Mouse (Mus musculus) spleen, postnatal 10 days (tissue): ENCODE measurements around the gene Cyct.

Source experiments
- DNase-seq, 2 experiments: peaks; one replicate each; pipeline ENCODE4 v3.0.0; 2021 to 2022; ENCODE audit warnings: low spot score in 2 of 2

The Cyct gene

DNA sequence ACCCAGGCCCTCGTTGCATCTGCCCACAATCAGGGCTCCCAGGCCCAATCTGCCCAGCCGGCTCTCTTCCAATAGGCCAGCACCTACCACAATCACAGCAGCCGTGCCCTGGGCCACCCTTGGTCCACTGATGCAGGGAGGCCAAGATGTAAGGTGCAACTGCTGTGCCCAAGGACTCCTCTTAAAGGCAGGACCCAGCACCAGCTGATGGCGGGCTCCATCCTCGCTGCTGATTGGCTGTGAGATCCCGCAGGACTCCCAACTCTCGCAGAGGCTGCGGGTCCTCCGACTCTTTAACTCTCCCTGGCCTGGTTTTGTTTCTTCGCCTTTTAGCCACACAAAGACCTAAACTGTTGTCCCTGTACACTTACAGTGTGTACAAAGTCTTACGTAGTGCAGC is at the start of gene Cyct:
Gene Cyct, minus strand, starts transcription at position 225 of the 400 bp plus-strand sequence.
- no peak for DNase-seq

DNA sequence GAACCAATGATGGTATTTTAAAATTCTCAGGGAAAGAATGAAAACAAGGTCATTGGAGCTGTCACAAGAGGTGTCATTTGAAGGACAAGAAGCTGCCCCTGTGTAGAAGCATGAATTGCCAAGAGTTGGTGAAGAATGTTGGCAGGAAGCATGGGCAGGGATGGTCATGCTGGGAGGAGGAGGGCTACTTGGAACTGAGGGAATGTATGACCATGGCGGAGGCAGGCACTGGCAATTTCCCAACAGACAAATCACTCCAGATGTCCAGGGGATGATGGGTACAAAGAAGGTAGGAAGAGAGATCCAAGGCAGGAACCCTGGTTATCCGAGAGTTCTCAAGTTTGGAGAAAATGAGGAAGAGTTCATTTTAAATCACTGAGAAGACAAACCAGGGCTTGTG is 49.7 kb upstream of the Cyct start:
- no peak for DNase-seq

DNA sequence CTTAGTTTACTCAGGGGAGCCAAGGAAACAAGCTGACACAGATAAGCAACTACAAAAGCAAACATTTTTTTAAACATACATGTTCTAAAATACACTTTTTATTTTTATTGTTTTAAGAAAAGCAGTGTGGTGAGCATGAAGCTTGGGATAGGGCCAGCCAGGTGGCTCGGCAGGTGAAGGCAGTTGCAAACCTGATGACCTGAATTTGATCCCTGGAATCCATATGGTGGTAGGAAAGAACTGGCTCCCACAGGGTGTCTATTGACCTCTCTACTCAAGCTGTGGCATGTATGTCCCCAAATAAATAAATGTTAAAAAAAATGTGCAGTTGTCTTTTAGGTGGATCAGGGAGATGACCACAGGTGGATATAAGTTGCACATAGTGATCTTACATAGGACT is 49.3 kb upstream of the Cyct start:
- DNase-seq, result no peak

DNA sequence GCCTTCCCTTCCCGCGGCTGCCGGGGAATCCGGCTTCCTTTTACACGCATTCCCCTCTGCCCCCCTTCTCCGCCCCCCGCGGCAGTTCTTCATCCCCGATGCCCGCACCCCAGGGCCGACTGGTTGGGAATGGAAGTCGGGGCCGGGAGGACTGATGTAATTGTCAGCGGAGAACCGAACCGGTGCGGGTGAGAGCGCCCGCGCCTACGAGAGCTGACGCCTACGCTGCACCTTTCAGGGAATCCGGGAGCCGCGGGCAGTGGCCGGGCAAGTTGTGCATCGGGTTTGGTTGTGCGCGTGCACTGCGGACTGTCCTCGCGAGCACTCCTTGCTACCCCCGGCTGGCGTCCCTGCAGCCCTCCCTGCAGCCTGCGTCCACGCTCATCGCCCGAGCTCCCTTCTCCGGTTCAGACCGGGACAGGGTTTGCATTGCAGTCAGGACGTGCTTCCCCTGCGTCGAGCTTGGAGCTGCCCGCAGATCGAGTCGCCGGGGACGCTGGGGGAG is 46.7 kb upstream of the Cyct start:
- peak; percentile 7 to 17 for DNase-seq

DNA sequence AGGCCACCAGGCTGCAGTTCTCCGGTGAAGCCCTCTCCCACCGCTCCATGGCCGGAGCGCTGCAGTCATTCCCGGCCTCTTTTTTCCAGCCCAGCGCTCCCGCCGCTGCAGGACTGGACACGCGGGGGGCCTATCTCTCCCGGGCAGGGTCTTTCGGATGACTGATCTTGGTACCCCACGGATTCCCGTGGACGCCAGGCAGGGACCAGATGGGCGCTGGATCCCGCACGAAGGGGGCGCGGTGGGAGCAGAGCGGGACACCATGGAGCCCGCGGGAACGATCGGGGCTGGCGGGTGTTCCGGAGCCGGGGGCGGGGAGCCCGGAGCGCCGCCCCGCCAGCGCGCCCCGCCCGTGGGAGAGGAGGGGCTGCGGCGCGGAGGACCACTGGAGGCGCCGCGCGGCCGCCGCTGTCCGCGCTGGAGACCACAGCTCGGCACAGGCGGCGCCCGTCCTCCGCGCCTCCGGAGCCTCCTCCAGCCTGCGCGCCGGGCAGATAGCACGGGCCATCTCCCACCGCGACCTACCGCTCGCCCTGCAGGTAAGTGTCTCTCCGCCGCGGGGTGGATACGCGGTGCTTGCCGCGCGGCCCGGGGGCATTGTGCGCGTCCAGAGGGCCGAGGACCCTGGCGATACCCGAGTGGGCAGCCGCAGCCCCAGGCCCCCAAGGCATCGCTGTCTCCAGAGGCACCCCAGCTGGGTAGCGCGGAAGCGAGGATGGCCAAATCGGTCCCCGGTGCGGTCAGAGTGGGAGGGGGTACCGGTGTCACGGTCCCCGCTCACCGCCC is 46.1 kb upstream of the Cyct start, which contains the start of gene Osbpl6:
Gene Osbpl6, plus strand, starts transcription at position 358 of the 786 bp plus-strand sequence.
- DNase-seq, result peak; percentile 8 to 20

DNA sequence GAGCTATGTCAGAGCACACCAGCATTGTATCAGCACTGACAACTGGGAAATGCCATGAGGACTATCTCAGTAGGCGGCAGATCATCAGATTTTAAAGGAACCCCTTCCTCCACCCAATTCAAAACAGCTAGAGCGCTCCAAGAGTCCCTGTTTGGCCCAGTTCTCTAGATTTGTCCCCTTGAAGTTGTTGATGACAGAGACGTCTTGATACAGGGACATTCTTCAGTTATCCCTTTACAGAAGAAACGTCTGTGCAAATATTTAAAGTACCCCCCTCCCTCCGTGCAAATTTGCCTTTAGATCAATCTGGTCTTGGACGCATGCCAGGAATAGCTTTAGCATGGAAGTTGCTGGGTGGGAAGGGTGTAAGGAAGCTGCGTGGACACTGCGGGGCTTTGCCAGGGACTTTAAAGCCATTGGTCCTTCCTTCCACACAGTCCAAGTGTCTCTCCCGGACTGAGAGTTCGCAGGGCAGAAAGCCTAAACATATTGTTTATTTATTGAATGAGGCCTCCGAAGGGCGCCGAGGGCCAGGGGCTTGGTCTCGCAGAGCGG is 45.4 kb upstream of the Cyct start:
- no peak for DNase-seq

DNA sequence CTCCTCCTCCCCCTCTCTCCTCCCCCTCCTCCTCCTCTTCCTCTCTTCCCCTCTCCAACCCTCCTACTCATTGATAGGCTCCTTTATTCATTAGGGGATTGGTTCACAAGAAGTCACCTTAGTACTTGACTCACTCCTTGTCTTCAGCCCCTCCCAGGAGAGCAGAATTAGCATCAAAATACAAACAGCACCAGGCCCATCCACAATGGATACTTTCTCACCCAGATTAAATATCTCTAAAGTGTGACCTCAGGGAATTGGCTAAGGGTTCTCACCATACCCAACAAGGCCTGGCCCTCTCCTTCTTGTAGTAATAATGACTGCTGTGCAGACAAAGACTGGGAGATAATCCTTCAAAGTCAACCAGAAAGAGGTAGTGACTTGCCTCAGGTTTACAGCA is 39.9 kb upstream of the Cyct start:
- DNase-seq, result no peak

DNA sequence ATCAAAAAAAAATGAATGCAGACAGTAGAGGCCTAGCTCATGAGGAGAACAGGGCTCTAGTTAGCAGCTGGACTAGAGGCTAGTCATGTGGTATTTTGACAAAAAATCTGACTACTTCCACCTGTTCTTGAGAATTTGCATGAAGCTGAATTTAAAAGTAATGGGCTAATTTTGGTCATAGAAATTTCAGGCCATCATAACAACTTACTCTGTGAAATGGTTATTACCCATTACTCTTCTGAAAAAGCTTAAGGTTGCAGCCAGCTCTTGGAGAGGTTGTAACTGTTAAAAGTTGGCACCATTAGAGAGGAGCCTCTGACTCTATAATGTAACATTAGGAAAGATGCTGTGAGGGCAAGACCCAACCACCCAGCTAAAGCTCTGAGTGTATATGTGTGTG is 26.3 kb upstream of the Cyct start:
- no peak for DNase-seq

DNA sequence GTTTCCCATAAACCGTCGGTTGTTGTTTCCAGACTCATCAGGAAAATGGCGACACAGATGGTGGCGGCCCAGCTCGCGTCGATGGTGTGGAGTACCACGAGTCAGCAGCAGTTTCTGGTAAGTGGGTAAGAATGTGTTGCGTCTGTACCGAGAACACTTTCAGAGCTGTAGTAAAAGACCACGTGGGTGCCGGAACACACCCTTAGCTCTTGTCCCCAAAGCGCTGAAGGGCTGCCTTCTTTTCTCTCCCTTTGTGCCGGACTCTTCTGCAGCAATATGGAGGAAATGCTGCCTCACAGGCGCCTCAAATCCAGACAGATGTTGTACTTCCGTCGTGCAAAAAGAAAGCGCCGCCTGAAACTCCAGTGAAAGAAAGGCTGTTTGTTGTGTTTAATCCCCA is 18.4 kb upstream of the Cyct start:
- DNase-seq, result no peak

DNA sequence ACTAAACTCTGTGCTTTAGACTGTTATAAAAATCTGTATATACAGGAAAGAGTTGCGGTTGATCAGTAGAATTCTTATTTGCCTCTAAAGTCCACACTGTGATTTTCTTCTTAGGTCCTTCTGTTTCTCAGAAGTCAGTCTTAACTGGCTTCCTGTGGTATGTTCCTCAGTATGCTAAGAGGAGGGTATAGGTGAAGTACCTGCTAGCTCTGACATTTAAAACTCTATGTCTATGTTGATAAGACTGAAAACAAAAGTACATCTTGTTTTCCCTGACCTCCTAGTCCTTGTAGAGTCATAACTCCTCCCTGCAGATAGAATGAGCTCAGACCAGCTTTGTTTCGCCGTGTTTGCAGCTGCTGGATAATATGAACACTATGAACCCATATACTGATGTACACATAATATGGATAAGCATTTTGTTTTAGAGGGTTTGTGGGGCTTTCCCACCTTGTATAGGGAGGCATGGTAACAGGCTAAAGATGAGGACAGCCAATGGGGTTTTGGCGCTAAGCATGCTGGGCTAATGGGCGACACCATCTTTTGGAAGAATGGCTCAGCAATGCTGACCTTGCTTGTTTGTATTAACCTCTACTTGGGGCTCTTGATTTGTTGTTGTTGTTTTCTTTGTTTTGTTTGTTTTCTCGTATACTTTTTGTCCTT is 14.4 kb upstream of the Cyct start:
- DNase-seq, result no peak

DNA sequence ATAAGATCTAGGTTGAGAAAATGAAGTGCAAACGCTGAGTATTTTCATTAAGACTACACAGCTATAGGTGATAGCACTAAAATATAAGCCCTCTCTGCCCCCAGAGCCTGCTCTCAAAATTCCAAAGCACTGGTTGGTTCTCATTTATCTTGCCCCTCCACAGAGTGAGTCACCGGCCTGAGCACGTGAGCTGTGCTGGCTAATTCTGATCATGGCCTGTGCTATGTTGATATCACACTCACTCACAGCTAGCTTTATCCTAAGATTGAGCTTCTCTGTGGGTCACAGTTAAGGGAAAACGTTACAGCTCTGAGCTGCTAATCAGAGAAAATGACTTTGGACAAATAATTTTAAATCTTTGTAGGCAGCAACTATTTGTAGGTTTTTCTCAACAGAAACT is 12.0 kb upstream of the Cyct start:
- no peak for DNase-seq

DNA sequence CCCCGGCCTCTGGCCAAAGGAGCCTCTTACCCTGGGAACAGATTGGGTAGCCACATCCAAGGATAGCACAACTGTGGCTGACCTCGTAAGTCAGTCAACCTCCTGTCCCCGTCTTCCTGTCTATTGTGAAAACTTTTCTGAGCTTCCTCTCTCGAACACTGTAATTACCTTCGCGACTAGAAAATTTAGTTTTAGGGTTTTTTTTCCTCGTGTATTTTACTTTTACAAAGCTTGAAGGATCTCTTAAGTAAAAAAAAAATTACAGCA is 10.3 kb upstream of the Cyct start:
- no peak for DNase-seq

DNA sequence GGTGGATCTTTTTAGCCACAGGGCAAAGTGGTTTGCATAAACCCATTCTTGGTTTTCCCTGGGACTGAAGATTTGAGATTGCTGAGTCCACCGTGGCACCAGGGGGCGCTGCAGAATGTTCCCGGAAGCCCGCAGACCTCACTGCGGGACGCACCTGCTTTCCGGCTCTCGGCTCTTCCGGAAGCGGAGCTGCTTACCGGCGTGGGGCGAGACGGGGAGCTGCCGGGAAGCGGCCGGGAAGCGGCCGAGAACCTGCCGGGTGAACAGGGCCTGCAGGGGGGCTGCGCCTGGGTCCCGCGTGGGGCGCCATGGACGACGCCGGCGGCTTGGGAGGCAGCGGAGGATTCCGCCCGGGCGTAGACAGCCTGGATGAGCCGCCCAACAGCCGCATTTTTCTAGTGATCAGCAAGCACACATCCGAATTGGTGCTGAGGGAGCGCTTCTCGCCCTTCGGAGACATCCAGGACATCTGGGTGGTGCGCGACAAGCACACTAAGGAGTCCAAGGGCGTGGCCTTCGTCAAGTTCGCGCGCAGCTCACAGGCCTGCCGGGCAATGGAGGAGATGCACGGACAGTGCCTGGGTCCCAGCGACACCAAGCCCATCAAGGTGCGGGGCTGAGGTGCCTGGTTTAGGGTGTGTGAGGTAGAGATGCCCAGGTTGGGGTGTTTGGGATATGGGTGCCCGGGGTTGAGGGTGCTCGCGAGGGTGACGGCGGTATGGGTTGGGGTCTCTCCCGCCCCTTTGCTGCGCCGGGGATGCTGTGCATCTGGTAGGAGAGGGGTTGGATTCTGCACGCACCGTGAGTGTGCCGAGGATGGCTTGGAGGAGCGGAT is 9.8 kb upstream of the Cyct start, which contains the start of gene Rbm45:
Gene Rbm45, plus strand, starts transcription at position 164 of the 835 bp plus-strand sequence.
- peak; percentile 85 to 94 for DNase-seq

DNA sequence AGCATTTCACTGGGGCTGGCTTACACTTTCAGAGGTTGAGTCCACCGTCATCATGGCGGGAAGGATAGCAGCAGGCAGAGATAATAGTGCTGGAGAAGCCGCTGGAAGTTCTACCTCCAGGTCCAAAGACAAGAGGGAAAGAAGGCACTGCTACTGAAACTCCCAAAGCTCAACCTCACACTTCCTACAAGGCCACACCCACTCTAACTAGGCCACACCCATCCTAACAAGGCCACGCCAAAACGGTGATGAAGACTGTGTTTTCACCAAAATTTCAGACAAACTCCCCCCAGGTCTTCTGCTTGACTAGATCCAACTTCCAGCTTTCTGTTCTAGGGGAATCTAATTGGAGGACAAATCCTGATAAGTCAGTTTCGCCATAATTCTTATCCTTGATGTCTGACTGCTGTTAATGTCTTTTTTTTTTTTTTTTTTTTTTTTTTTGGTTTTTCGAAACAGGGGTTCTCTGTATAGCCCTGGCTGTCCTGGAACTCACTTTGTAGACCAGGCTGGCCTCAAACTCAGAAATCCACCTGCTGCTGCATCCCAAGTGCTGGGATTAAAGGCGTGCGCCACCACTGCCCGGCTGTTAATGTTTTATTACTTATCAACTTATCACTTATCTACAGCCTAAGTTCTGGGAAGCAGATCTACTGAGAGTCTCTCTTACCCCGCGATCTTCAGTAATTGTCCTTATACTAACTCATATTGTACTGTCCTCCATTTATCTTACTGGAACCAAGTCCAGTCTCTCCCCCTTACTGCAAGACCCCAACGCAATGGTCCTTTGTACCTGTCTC is 8.8 kb upstream of the Cyct start:
- no peak for DNase-seq

DNA sequence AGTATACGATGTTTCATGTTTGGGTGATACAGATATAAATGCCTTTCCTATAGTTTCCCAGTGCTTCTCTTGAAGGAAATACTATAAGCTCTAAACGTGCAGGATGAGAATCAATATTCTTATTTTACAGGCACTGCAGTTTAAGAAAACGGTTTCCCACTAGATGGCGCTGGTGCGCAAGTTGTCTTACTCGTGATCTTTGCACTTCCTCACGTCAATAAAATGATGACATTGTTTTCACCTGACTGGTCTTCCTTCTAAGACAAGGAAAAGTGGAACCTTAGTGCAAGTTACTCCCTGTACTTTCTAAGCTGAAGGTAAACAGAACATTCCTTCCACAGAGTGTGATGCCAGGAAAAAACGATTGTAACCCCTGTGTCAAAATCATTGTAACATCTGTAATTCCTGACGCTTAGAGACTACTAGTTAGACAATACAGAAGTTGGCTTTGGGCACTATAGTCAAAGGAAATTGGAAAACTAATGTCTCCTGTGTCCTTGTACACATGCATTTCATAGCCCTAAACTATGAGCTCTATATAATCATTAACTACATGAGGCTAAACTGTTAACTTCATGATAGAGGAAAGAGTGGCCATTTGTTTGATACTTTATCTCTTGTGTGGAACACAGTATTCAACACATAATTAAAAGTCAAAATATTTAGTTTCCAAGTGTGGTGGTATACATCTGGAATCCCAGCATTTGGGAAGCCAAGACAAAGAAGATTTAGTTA is 7.1 kb upstream of the Cyct start:
- DNase-seq, result peak; percentile 72 to 89

DNA sequence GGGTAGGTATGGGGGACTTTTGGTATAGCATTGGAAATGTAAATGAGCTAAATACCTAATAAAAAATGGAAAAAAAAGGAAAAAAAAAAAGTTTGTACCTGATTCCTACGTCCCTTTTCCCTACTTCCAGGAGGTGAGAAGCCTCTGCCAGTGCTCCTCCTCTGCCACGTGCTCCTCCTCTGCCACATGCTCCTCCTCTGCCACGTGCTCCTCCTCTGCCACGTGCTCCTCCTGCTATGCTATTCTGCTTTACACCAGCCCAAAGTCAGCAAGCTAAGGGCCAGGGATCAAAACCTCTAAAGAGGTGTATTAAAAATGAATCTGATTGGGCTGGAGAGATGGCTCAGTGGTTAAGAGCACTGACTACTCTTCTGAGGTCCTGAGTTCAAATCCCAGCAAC is 5.6 kb upstream of the Cyct start:
- no peak for DNase-seq

DNA sequence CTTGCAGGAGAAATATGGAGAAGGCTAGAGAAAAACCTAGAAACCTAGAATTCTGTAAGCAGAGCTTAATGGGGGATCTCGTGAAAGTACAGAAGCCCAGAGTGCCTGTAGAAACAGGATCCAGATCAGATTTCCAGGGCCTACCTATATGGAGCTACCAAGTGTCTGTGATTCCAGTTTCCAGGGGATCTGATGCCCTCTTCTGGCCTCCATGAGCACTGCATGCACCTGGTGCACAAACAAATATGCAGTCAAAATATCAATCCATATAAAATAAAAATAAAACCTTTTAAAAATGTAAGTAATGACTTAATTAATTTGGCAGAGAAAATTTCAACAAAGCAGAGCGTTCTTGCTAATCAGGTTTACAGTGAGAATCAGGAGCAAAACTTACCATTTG is 1.9 kb upstream of the Cyct start:
- peak in 1 of 2 experiments; percentile 25 for DNase-seq

DNA sequence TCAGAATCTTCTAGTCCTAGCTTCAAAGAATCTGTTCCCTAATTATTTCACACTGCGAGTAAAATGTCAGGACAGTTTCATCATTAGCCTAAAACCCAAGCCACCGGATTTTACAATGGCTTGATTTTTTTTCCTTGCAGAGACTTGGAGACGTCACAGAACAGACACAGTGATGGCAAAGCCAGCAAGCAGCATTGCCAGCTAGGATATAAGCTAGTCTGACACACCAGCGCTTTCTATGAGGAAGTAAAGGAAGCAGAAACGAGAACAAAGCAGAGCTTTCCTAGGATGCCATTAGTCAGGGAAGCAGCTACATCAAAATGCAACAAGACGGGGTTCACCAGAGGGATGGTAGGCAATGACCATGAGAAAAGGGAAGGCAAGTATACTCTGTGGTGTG is 12.4 kb downstream of the Cyct start:
- no peak for DNase-seq

DNA sequence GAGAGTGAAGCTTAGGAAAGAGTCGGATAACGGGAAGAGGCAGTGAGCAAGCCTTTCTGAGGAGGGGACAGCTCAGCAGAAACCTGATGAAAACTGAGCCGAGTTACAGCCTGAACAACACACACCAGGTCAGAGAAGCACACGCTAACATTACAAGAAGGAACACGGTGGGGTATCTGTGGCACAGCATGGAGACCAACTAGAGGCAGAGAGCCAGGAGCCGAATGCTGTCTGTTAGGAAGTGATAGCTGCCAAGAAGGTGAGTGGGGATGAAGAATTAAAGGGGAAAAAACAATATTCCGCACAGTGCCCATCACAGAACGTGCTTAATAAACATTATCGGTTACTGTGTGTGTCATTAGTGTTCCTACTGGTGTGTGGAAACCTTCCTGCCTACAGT is 18.1 kb downstream of the Cyct start:
- no peak for DNase-seq
